Mouse (Mus musculus) brain, embryonic 14.5 days (tissue): Measurements from ENCODE around the gene Ucma.

Experiments used
- CTCF ChIP-seq: fragments of 200-500 bp; IDR thresholded peaks from 2 replicates; pipeline ENCODE4 v1.5.1; 2012; ENCODE audit warnings: inconsistent platforms, mild to moderate bottlenecking, moderate library complexity, borderline replicate concordance; ENCODE audit not compliant: insufficient read depth, insufficient read length; ENCODE audit errors: extremely low read depth
- POLR2A ChIP-seq: fragments of 200-500 bp; IDR thresholded peaks from 2 replicates; pipeline ENCODE4 v1.6.1; 2012; ENCODE audit warnings: mild to moderate bottlenecking, inconsistent platforms, borderline replicate concordance; ENCODE audit not compliant: poor library complexity, insufficient read depth, insufficient read length, severe bottlenecking; ENCODE audit errors: extremely low read depth

DNA sequence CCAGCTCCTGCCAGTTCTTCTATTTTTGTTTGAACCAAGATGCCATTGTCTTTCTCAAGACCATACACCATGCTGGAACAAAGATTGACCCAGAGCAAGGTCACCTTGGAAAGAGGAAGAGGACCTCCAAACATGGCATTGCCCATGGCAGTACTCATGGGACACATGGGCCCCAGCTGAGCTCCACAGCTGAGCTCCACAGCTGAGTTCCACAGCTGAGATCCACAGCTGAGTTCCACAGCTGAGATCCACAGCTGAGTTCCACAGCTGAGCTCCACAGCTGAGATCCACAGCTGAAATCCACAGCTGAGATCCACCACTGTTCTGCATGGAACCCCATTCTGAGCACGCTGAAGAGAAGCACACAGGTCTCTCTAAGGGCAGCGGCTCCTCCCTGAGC lies 24.9 kb upstream of the Ucma start:
- TF ChIP-seq CTCF: no peak
- TF ChIP-seq POLR2A: no peak
